Mouse (Mus musculus) liver, postnatal 0 days (tissue): ENCODE data around the gene Klf13.

ENCODE experiments used
- CTCF ChIP-seq: sonication (generic); IDR thresholded peaks from 2 replicates; pipeline ENCODE4 v1.5.1; 2016; ENCODE audit warnings: antibody characterized with exemption, low read depth
- EP300 ChIP-seq: IDR thresholded peaks from 2 replicates; pipeline ENCODE4 v1.6.1; 2016; ENCODE audit warnings: antibody characterized with exemption, low read depth, mild to moderate bottlenecking

DNA sequence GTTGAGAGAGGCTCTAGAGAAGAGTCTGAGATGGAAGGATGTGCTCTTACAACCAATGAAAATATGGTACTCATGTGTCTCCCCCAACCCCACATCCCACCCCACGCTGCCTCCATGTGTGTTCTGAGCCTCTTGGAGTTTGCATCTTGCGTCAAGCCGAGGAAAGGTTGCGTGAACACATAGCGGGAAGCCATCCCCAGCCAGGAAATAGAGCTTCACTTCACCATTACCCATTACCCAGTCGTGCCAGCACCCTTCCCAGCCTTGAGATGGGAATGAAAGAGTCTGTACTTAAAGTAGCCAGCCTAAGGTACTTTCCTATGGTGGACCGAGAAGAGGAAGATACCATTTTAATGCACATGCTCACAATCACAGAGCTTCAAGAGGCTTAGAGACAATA lies 46.6 kb upstream of the Klf13 start:
- TF ChIP-seq CTCF (no peak), EP300 (no peak)
